Mouse (Mus musculus) CH12.LX (cell line): Measurements from ENCODE around the gene Ncln.

Experiments used
- BHLHE40 ChIP-seq: IDR thresholded peaks from 2 replicates; pipeline ENCODE4 v1.6.1; 2011; ENCODE audit warnings: mild to moderate bottlenecking, low read depth, low read length, improper control_type of control experiment
- CTCF ChIP-seq, 2 experiments: IDR thresholded peaks in 1 of 2; conservative IDR thresholded peaks in 1 of 2; 2 replicates each; pipeline ENCODE4 v1.5.1; 2011 to 2012; ENCODE audit warnings: low read depth in 2 of 2, low read length in 2 of 2, improper control_type of control experiment in 1 of 2, inconsistent platforms in 1 of 2, mild to moderate bottlenecking in 1 of 2, moderate library complexity in 1 of 2
- EP300 ChIP-seq: IDR thresholded peaks from 2 replicates; pipeline ENCODE4 v1.6.1; 2011; ENCODE audit warnings: low read length, improper control_type of control experiment
- KAT2A ChIP-seq: IDR thresholded peaks from 2 replicates; pipeline ENCODE4 v1.6.1; 2012; ENCODE audit warnings: low read length, improper control_type of control experiment, inconsistent platforms; ENCODE audit not compliant: insufficient replicate concordance
- MAX ChIP-seq: IDR thresholded peaks from 2 replicates; pipeline ENCODE4 v1.6.1; 2011; ENCODE audit warnings: low read length, improper control_type of control experiment
- USF2 ChIP-seq: conservative IDR thresholded peaks from 2 replicates; pipeline ENCODE4 v1.6.1; 2011; ENCODE audit warnings: low read depth, low read length, improper control_type of control experiment

- TF ChIP-seq MAX, result no peak
- TF ChIP-seq CTCF (conservative IDR thresholded peaks at IDR 0.05 in 1 of 2, IDR thresholded peaks at IDR 0.05 in 1 of 2; ENCODE audit: low read depth in 2 of 2, low read length in 2 of 2), result no peak
- no peak for TF ChIP-seq KAT2A
- TF ChIP-seq EP300, result no peak
- TF ChIP-seq USF2, result no peak
- TF ChIP-seq BHLHE40, result no peak
These were observed 777 bp upstream of the Ncln start for GRCm38 (mm10) chr10:81496969-81497368.
